18 mouse cellular contexts compared by ENCODE assay signal in genomic region chr4:149995911-149996310, GRCm38 (mm10). TPM values are rescaled to one million over a fixed set of nuclear protein-coding genes. Genes with fewer than 3 reads are reported as not detected.
DNase-seq lines count a peak whose midpoint lies in the region; ATAC-seq and TF ChIP-seq lines count a peak whose summit lies in the region.
"Had no signal": no experiment of that assay in that cellular context is flagged by ENCODE, and none has a peak within 500 bp of the region (broad histone marks: within the 10 kb centered on the region; RNA-seq: fewer than 3 reads in every experiment).

No protein-coding gene starts in this region.

- H3K4me1 ChIP-seq in intestine, postnatal 0 days (replicated peaks; ENCODE audit: control insufficient read depth, insufficient read depth, low read length), result peaks cover 14% of the 10 kb centered on the region
- peaks cover 48% of the 10 kb centered on the region for H3K4me1 ChIP-seq in intestine, embryonic 16.5 days (ENCODE audit: control insufficient read depth, insufficient read depth, low read length)
- H3K4me1 ChIP-seq in lung, adult 2 months (ENCODE audit: control insufficient read depth, insufficient read depth, low read length), result peaks cover 23% of the 10 kb centered on the region

- no peak overlapping the region for H3K4me3 ChIP-seq in intestine, postnatal 0 days (ENCODE audit: low read depth, low read length)
- H3K4me3 ChIP-seq in intestine, embryonic 16.5 days (ENCODE audit: low read length), result no peak overlapping the region
- H3K4me3 ChIP-seq in lung, adult 2 months (replicated peaks; ENCODE audit: extremely low read depth, low read depth, low read length), result no peak overlapping the region
- H3K4me3 ChIP-seq: embryonic facial prominence, embryonic 10.5 days; forebrain, embryonic 10.5 days; hindbrain, embryonic 12.5 days; limb, embryonic 12.5 days; megakaryocyte, embryonic 14.5 days; midbrain, embryonic 13.5 days had no signal

- no peak overlapping the region for H3K4me2 ChIP-seq in intestine, postnatal 0 days (replicated peaks; ENCODE audit: low read depth)
- no peak overlapping the region for H3K4me2 ChIP-seq in intestine, embryonic 16.5 days (ENCODE audit: low read depth, low read length)
- H3K4me2 ChIP-seq: hindbrain, embryonic 12.5 days; limb, embryonic 12.5 days; midbrain, embryonic 13.5 days had no signal

- 84% methylated on average over 7 of the region's 7 CpGs for WGBS in intestine, postnatal 0 days
- WGBS in intestine, embryonic 16.5 days, result 83% methylated on average over 7 of the region's 7 CpGs
- 73% methylated on average over 7 of the region's 7 CpGs for WGBS in lung, adult 2 months

- DNase-seq in cerebellum, postnatal 25 days, result peak; percentile 11 to 26
- no peak for DNase-seq in cerebellum, postnatal 36 days
- DNase-seq in lung, adult 2 months, result peak; percentile 4
- DNase-seq in lung, postnatal 14 days, result no peak
- DNase-seq in retina, postnatal 1 day, result no peak
- DNase-seq: adrenal gland, adult 8-10 months; gastrocnemius, postnatal 14 days; right cerebral cortex, postnatal 14 days had no signal

- peak overlapping the region; percentile 21; the same call in 1 of the 2 replicates for H3K27ac ChIP-seq in intestine, postnatal 0 days (ENCODE audit: low read depth, low read length)
- H3K27ac ChIP-seq in intestine, embryonic 16.5 days (ENCODE audit: low read length), result no peak overlapping the region
- H3K27ac ChIP-seq: embryonic facial prominence, embryonic 10.5 days; forebrain, embryonic 10.5 days; hindbrain, embryonic 12.5 days; limb, embryonic 12.5 days; liver, embryonic 14.5 days; midbrain, embryonic 13.5 days had no signal

- no peak for ATAC-seq in intestine, postnatal 0 days
- no peak for ATAC-seq in intestine, embryonic 16.5 days
- ATAC-seq: forebrain, embryonic 16.5 days; midbrain, embryonic 13.5 days had no signal

- H3K36me3 ChIP-seq in intestine, postnatal 0 days (ENCODE audit: control insufficient read depth, insufficient read depth), result peaks cover 23% of the 10 kb centered on the region
- no peaks in the 10 kb centered on the region for H3K36me3 ChIP-seq in intestine, embryonic 16.5 days (ENCODE audit: control insufficient read depth, insufficient read depth, low read length)
- H3K36me3 ChIP-seq: embryonic facial prominence, embryonic 10.5 days; forebrain, embryonic 10.5 days; hindbrain, embryonic 12.5 days; limb, embryonic 12.5 days; midbrain, embryonic 13.5 days had no signal

- no peak for TF ChIP-seq POLR2A in lung, adult 2 months (IDR thresholded peaks at IDR 0.05; ENCODE audit: borderline replicate concordance, extremely low read depth, low read depth, low read length)

- no peaks in the 10 kb centered on the region for H3K9me3 ChIP-seq in intestine, postnatal 0 days (ENCODE audit: control insufficient read depth)
- no peaks in the 10 kb centered on the region for H3K9me3 ChIP-seq in intestine, embryonic 16.5 days (ENCODE audit: control insufficient read depth, low read length)
- H3K9me3 ChIP-seq: embryonic facial prominence, embryonic 10.5 days; forebrain, embryonic 10.5 days; hindbrain, embryonic 12.5 days; limb, embryonic 12.5 days; megakaryocyte, embryonic 14.5 days; midbrain, embryonic 13.5 days had no signal

- no peak overlapping the region for H3K9ac ChIP-seq in intestine, postnatal 0 days (ENCODE audit: low read depth, low read length)
- H3K9ac ChIP-seq in intestine, embryonic 16.5 days (ENCODE audit: low read depth, low read length), result no peak overlapping the region
- H3K9ac ChIP-seq: hindbrain, embryonic 12.5 days; limb, embryonic 12.5 days; liver, embryonic 14.5 days; midbrain, embryonic 13.5 days had no signal

- no peak for TF ChIP-seq CTCF in intestine, postnatal 0 days (IDR thresholded peaks at IDR 0.05; ENCODE audit: low read depth)
- TF ChIP-seq CTCF in lung, adult 2 months (IDR thresholded peaks at IDR 0.05; ENCODE audit: insufficient read depth, low read length), result no peak

- H3K27me3 ChIP-seq in intestine, postnatal 0 days (replicated peaks; ENCODE audit: control insufficient read depth, insufficient read depth, low read length), result no peaks in the 10 kb centered on the region
- no peaks in the 10 kb centered on the region for H3K27me3 ChIP-seq in intestine, embryonic 16.5 days (replicated peaks; ENCODE audit: control insufficient read depth, insufficient read depth, low read length)
- H3K27me3 ChIP-seq: megakaryocyte, embryonic 14.5 days had no signal

RNA-seq across cellular contexts. Expression of gene H6pd, which starts 12.9 kb away (rescaled TPM):
- polyA plus RNA-seq in intestine, postnatal 0 days (2015; fragmentation: Nextera tagmentation; extraction: Ambion mirVana), result 33.1 and 37.5 TPM in 2 replicates
- 31.6 and 41.6 TPM in 2 replicates for polyA plus RNA-seq in intestine, embryonic 16.5 days (2015; fragmentation: Nextera tagmentation; extraction: Ambion mirVana)
- polyA plus RNA-seq in lung, adult 2 months (2012; rRNA removed), result 148 and 171 TPM in 2 replicates

RNA-seq across cellular contexts. Expression of gene Spsb1, which starts 41.1 kb away (rescaled TPM):
- polyA plus RNA-seq in intestine, postnatal 0 days (2015; fragmentation: Nextera tagmentation; extraction: Ambion mirVana), result 26.4 and 26.5 TPM in 2 replicates
- polyA plus RNA-seq in intestine, embryonic 16.5 days (2015; fragmentation: Nextera tagmentation; extraction: Ambion mirVana), result 17.0 and 20.6 TPM in 2 replicates
- polyA plus RNA-seq in lung, adult 2 months (2012; rRNA removed), result 20.2 and 23.4 TPM in 2 replicates

Comparison
In these comparisons a context has a peak if more than half of its experiments do, and no peak if none do; other contexts are left out.
1. DNase-seq: peak in cerebellum, postnatal 25 days (2 of 2) and lung, adult 2 months (single experiment); none in cerebellum, postnatal 36 days (0 of 2), lung, postnatal 14 days (single experiment) and retina, postnatal 1 day (single experiment).